Mouse (Mus musculus) lung, embryonic 14.5 days (tissue): ENCODE results near the gene Fkbp15. TPM values are rescaled to one million over a fixed set of nuclear protein-coding genes. Genes with fewer than 3 reads are reported as not detected.

Source experiments
- ATAC-seq: fragments of 200-750 bp; cut with Nextera tagmentation; 2 replicates; pipeline ENCODE4 v1.8.0; 2017; ENCODE audit warnings: mild to moderate bottlenecking, moderate TSS enrichment, moderate library complexity; ENCODE audit not compliant: insufficient read depth
- DNase-seq: peaks from one replicate; pipeline ENCODE4 v3.0.0-alpha.2; 2015
- H3K27ac ChIP-seq: fragments of 300-500 bp; sonication (generic); 2 replicates; pipeline ENCODE4 v1.5.1; 2014; ENCODE audit warnings: low read depth, mild to moderate bottlenecking, moderate library complexity
- H3K27me3 ChIP-seq: fragments of 300-500 bp; sonication (generic); 2 replicates; pipeline ENCODE4 v1.6.1; 2014; ENCODE audit warnings: low read length, control low read depth; ENCODE audit not compliant: insufficient read depth
- H3K36me3 ChIP-seq: fragments of 300-500 bp; sonication (generic); 2 replicates; pipeline ENCODE4 v1.6.1; 2014; ENCODE audit warnings: control low read depth; ENCODE audit not compliant: insufficient read depth
- H3K4me1 ChIP-seq: fragments of 300-500 bp; sonication (generic); 2 replicates; pipeline ENCODE4 v1.6.1; 2014; ENCODE audit warnings: antibody characterized with exemption, control low read depth; ENCODE audit not compliant: insufficient read depth
- H3K4me2 ChIP-seq: fragments of 300-500 bp; sonication (generic); 2 replicates; pipeline ENCODE4 v1.6.1; 2014; ENCODE audit warnings: mild to moderate bottlenecking
- H3K4me3 ChIP-seq: fragments of 300-500 bp; sonication (generic); 2 replicates; pipeline ENCODE4 v1.5.1; 2014; ENCODE audit warnings: low read depth, low read length
- H3K9ac ChIP-seq: fragments of 300-500 bp; sonication (generic); 2 replicates; pipeline ENCODE4 v1.6.1; 2014
- H3K9me3 ChIP-seq: fragments of 300-500 bp; sonication (generic); 2 replicates; pipeline ENCODE4 v1.6.1; 2016; ENCODE audit warnings: low read depth, low read length, control low read depth
- CTCF ChIP-seq: IDR thresholded peaks from 2 replicates; pipeline ENCODE4 v1.5.1; 2016; ENCODE audit warnings: antibody characterized with exemption, low read depth
- WGBS: fragments of 180-500 bp; shearing (Covaris S2); extraction: QIAGEN DNeasy Blood & Tissue Kit; methylation state at CpG from one replicate; pipeline ENCODE4 v1.1.7; 2014; 5-methylcytosine and 5-hydroxymethylcytosine counted together
- polyA plus RNA-seq: library from polyadenylated mRNA; unstranded; fragments of >200 nt; fragmentation: Nextera tagmentation; extraction: Ambion mirVana; gene quantifications from 2 replicates; pipeline ENCODE4 v1.2.1, GENCODE M21; 2014

Gene Fkbp15
- polyA plus RNA-seq, 1 experiment from 2014 or later: 26.6 TPM

- no peak for ATAC-seq
- Histone ChIP-seq H3K4me1 (no peaks in the 10 kb centered on the region), H3K9ac (no peak overlapping the region), H3K9me3 (no peaks in the 10 kb centered on the region), H3K27ac (no peak overlapping the region), H3K4me3 (no peak overlapping the region), H3K36me3 (peaks cover 31% of the 10 kb centered on the region), H3K4me2 (no peak overlapping the region), H3K27me3 (no peaks in the 10 kb centered on the region)
- WGBS: 89% methylated on average over 3 of the region's 3 CpGs
- TF ChIP-seq CTCF: no peak
- DNase-seq: no peak
These were observed 45.8 kb downstream of the Fkbp15 start for GRCm38 (mm10) chr4:62314516-62314915.

GRCm38 (mm10) chr4:62313641-62314211, 46.6 kb downstream of the Fkbp15 start:
- no peaks in the 10 kb centered on the region for H3K27me3 ChIP-seq
- no peak for TF ChIP-seq CTCF
- H3K9me3 ChIP-seq: no peaks in the 10 kb centered on the region
- no peak overlapping the region for H3K9ac ChIP-seq
- H3K4me3 ChIP-seq: no peak overlapping the region
- H3K27ac ChIP-seq: no peak overlapping the region
- WGBS: 77% methylated on average over 9 of the region's 9 CpGs
- peaks cover 26% of the 10 kb centered on the region for H3K36me3 ChIP-seq
- no peak for ATAC-seq
- DNase-seq: no peak
- H3K4me1 ChIP-seq: no peaks in the 10 kb centered on the region
- no peak overlapping the region for H3K4me2 ChIP-seq

GRCm38 (mm10) chr4:62312821-62313220, 47.5 kb downstream of the Fkbp15 start:
- H3K27ac ChIP-seq: no peak overlapping the region
- no peaks in the 10 kb centered on the region for H3K27me3 ChIP-seq
- no peak for TF ChIP-seq CTCF
- WGBS: 93% methylated on average over 2 of the region's 2 CpGs
- H3K4me1 ChIP-seq: no peaks in the 10 kb centered on the region
- peaks cover 25% of the 10 kb centered on the region for H3K36me3 ChIP-seq
- no peaks in the 10 kb centered on the region for H3K9me3 ChIP-seq
- no peak overlapping the region for H3K4me2 ChIP-seq
- DNase-seq (no peak), ATAC-seq (no peak)
- H3K4me3 ChIP-seq: no peak overlapping the region
- no peak overlapping the region for H3K9ac ChIP-seq

- Histone ChIP-seq H3K36me3 (peaks cover 45% of the 10 kb centered on the region), H3K27ac (no peak overlapping the region), H3K4me1 (no peaks in the 10 kb centered on the region), H3K9ac (no peak overlapping the region), H3K27me3 (no peaks in the 10 kb centered on the region), H3K4me2 (no peak overlapping the region), H3K9me3 (no peaks in the 10 kb centered on the region), H3K4me3 (no peak overlapping the region)
- TF ChIP-seq CTCF: no peak
- no peak for ATAC-seq
- no peak for DNase-seq
These were observed 51.9 kb downstream of the Fkbp15 start for GRCm38 (mm10) chr4:62308406-62308805.

GRCm38 (mm10) chr4:62306840-62307239, 53.5 kb downstream of the Fkbp15 start:
- Histone ChIP-seq H3K27ac (no peak overlapping the region), H3K9me3 (no peaks in the 10 kb centered on the region), H3K27me3 (no peaks in the 10 kb centered on the region), H3K4me1 (no peaks in the 10 kb centered on the region), H3K36me3 (peaks cover 56% of the 10 kb centered on the region), H3K4me3 (no peak overlapping the region), H3K4me2 (no peak overlapping the region), H3K9ac (no peak overlapping the region)
- no peak for TF ChIP-seq CTCF
- 91% methylated on average over 4 of the region's 4 CpGs for WGBS
- ATAC-seq: no peak
- DNase-seq: no peak

- Histone ChIP-seq H3K36me3 (peaks cover 56% of the 10 kb centered on the region), H3K4me3 (no peak overlapping the region), H3K9ac (no peak overlapping the region), H3K9me3 (no peaks in the 10 kb centered on the region), H3K4me1 (no peaks in the 10 kb centered on the region), H3K4me2 (no peak overlapping the region), H3K27me3 (no peaks in the 10 kb centered on the region), H3K27ac (no peak overlapping the region)
- no peak for TF ChIP-seq CTCF
- ATAC-seq (no peak), DNase-seq (no peak)
- WGBS: 88% methylated on average over 1 of the region's 1 CpGs
These were observed 54.0 kb downstream of the Fkbp15 start for GRCm38 (mm10) chr4:62306301-62306700.

- H3K9ac ChIP-seq: no peak overlapping the region
- H3K27ac ChIP-seq: no peak overlapping the region
- no peaks in the 10 kb centered on the region for H3K9me3 ChIP-seq
- ATAC-seq: no peak
- no peaks in the 10 kb centered on the region for H3K4me1 ChIP-seq
- H3K36me3 ChIP-seq: peaks cover 83% of the 10 kb centered on the region
- H3K4me3 ChIP-seq: no peak overlapping the region
- H3K4me2 ChIP-seq: no peak overlapping the region
- DNase-seq: no peak
- H3K27me3 ChIP-seq: no peaks in the 10 kb centered on the region
- no peak for TF ChIP-seq CTCF
- 76% methylated on average over 1 of the region's 1 CpGs for WGBS
These were observed 57.1 kb downstream of the Fkbp15 start for GRCm38 (mm10) chr4:62303288-62303687.

- no peak for TF ChIP-seq CTCF
- DNase-seq (no peak), ATAC-seq (no peak)
- H3K27me3 ChIP-seq: no peaks in the 10 kb centered on the region
- no peaks in the 10 kb centered on the region for H3K9me3 ChIP-seq
- no peak overlapping the region for H3K27ac ChIP-seq
- no peaks in the 10 kb centered on the region for H3K4me1 ChIP-seq
- no peak overlapping the region for H3K9ac ChIP-seq
- 21% methylated on average over 2 of the region's 2 CpGs for WGBS
- H3K36me3 ChIP-seq: peaks cover 84% of the 10 kb centered on the region
- H3K4me2 ChIP-seq: no peak overlapping the region
- H3K4me3 ChIP-seq: no peak overlapping the region
These were observed 57.6 kb downstream of the Fkbp15 start for GRCm38 (mm10) chr4:62302795-62303194.
